ENCODE assay signal across 8 mouse cellular contexts in genomic region chr13:53783492-53783891, GRCm38 (mm10).
DNase-seq lines count a peak whose midpoint lies in the region.

No protein-coding gene starts in this region.

- peak; percentile 33 to 36 for DNase-seq in B cell, adult 2 months
- peak; percentile 65 for DNase-seq in adrenal gland, adult 2 months
- DNase-seq in embryo, embryonic 10.5 days (ENCODE audit: low spot score), result peak; percentile 94
- DNase-seq in gastrocnemius, postnatal 25 days, result peak; percentile 29
- DNase-seq in kidney, postnatal 36 days, result peak; percentile 64 to 80
- DNase-seq in lung, adult 18-20 months, result peak; percentile 7 to 42
- peak; percentile 94 for DNase-seq in retina, embryonic 14.5 days (ENCODE audit: low spot score)
- DNase-seq in urinary bladder, postnatal 4 days (ENCODE audit: low spot score in 2 of 2), result peak; percentile 35 to 74

Comparison
In these comparisons a context has a peak if more than half of its experiments do, and no peak if none do; other contexts are left out.
1. Peak in every context shown above with its lines: DNase-seq.
2. DNase-seq: peak in every context shown above with its lines; median percentile 94 in embryo, embryonic 10.5 days; 94 in retina, embryonic 14.5 days; 72 in kidney, postnatal 36 days; 65 in adrenal gland, adult 2 months; 54 in urinary bladder, postnatal 4 days; 34 in B cell, adult 2 months; 29 in gastrocnemius, postnatal 25 days; 24 in lung, adult 18-20 months.